Mouse (Mus musculus) MEL (cell line): ENCODE data around the gene Pkd1. TPM values are rescaled to one million over a fixed set of nuclear protein-coding genes. Genes with fewer than 3 reads are reported as not detected.

ENCODE experiments used
- DNase-seq: peaks from one replicate; pipeline ENCODE4 v3.0.0; 2011; ENCODE audit warnings: low read depth, low spot score
- H3K27ac ChIP-seq: 2 replicates; pipeline ENCODE4 v1.5.1; 2012; ENCODE audit warnings: low read depth, mild to moderate bottlenecking, control low read depth, low read length, moderate library complexity; ENCODE audit not compliant: control insufficient read depth
- H3K27me3 ChIP-seq, 2 experiments: fragments of 150-350 bp in 1 of 2; sonication (generic) in 1 of 2; 2 replicates each; pipeline ENCODE4 v1.6.1; 2012; ENCODE audit warnings: low read length in 2 of 2, mild to moderate bottlenecking in 2 of 2, improper control_type of control experiment in 1 of 2, moderate library complexity in 1 of 2; ENCODE audit not compliant: insufficient read depth in 2 of 2, control insufficient read depth in 1 of 2
- H3K36me3 ChIP-seq, 2 experiments: 2 replicates each; pipeline ENCODE4 v1.6.1; 2012 to 2014; ENCODE audit warnings: low read length in 2 of 2, improper control_type of control experiment in 1 of 2, inconsistent platforms in 1 of 2, mild to moderate bottlenecking in 1 of 2; ENCODE audit not compliant: insufficient read depth in 2 of 2, control insufficient read depth in 1 of 2
- H3K4me1 ChIP-seq, 2 experiments: fragments of 150-350 bp in 1 of 2; sonication (generic) in 1 of 2; 2 replicates each; pipeline ENCODE4 v1.6.1; 2012; ENCODE audit warnings: low read length in 2 of 2, improper control_type of control experiment in 1 of 2, mild to moderate bottlenecking in 1 of 2; ENCODE audit not compliant: insufficient read depth in 2 of 2, control insufficient read depth in 1 of 2
- H3K4me3 ChIP-seq, 2 experiments: fragments of 150-350 bp in 1 of 2; sonication (generic) in 1 of 2; 2 replicates each; pipeline ENCODE4 v1.5.1; 2012; ENCODE audit warnings: low read depth in 2 of 2, low read length in 2 of 2, mild to moderate bottlenecking in 2 of 2, moderate library complexity in 2 of 2, control low read depth in 1 of 2, improper control_type of control experiment in 1 of 2; ENCODE audit not compliant: control insufficient read depth in 1 of 2, insufficient read depth in 1 of 2
- H3K79me2 ChIP-seq: 2 replicates; pipeline ENCODE4 v1.6.1; 2012; ENCODE audit warnings: mild to moderate bottlenecking, low read length, moderate library complexity; ENCODE audit not compliant: control insufficient read depth, poor library complexity, insufficient read depth
- H3K9ac ChIP-seq: 2 replicates; pipeline ENCODE4 v1.6.1; 2012; ENCODE audit warnings: low read depth, mild to moderate bottlenecking, control low read depth, low read length, moderate library complexity; ENCODE audit not compliant: control insufficient read depth, poor library complexity, severe bottlenecking
- H3K9me3 ChIP-seq: fragments of 150-350 bp; sonication (generic); replicated peaks from 2 replicates; pipeline ENCODE4 v1.6.1; 2012; ENCODE audit warnings: mild to moderate bottlenecking, low read length, improper control_type of control experiment, moderate library complexity; ENCODE audit not compliant: insufficient read depth
- BHLHE40 ChIP-seq: IDR thresholded peaks from 2 replicates; pipeline ENCODE4 v1.6.1; 2012; ENCODE audit warnings: low read depth, mild to moderate bottlenecking, inconsistent platforms, low read length, improper control_type of control experiment, borderline replicate concordance
- CHD1 ChIP-seq: IDR thresholded peaks from 2 replicates; pipeline ENCODE4 v1.6.1; 2012; ENCODE audit warnings: low read depth, mild to moderate bottlenecking, inconsistent platforms, low read length, improper control_type of control experiment
- CHD2 ChIP-seq: IDR thresholded peaks from 2 replicates; pipeline ENCODE4 v1.6.1; 2011; ENCODE audit warnings: low read length, improper control_type of control experiment
- CTCF ChIP-seq, 3 experiments: IDR thresholded peaks in 2 of 3; conservative IDR thresholded peaks in 1 of 3; 2 replicates each; pipeline ENCODE4 v1.5.1; 2011 to 2012; ENCODE audit warnings: low read length in 3 of 3, low read depth in 2 of 3, mild to moderate bottlenecking in 2 of 3, improper control_type of control experiment in 1 of 3, inconsistent platforms in 1 of 3, mixed read lengths in 1 of 3, moderate library complexity in 1 of 3; ENCODE audit not compliant: control insufficient read depth in 1 of 3, insufficient read depth in 1 of 3, poor library complexity in 1 of 3, severe bottlenecking in 1 of 3
- E2F4 ChIP-seq: IDR thresholded peaks from 2 replicates; pipeline ENCODE4 v1.6.1; 2011; ENCODE audit warnings: low read depth, low read length, improper control_type of control experiment, borderline replicate concordance
- EP300 ChIP-seq, 2 experiments: IDR thresholded peaks; 2 replicates each; pipeline ENCODE4 v1.6.1; 2011; ENCODE audit warnings: improper control_type of control experiment in 2 of 2, low read length in 2 of 2, low read depth in 1 of 2, mild to moderate bottlenecking in 1 of 2
- GATA1 ChIP-seq: IDR thresholded peaks from 2 replicates; pipeline ENCODE4 v1.6.1; 2011; ENCODE audit warnings: low read depth, low read length, improper control_type of control experiment
- HCFC1 ChIP-seq: IDR thresholded peaks from 2 replicates; pipeline ENCODE4 v1.6.1; 2012; ENCODE audit warnings: low read depth, mild to moderate bottlenecking, inconsistent platforms, low read length, improper control_type of control experiment, moderate library complexity
- KAT2A ChIP-seq: conservative IDR thresholded peaks from 2 replicates; pipeline ENCODE4 v1.6.1; 2012; ENCODE audit warnings: low read depth, low read length, improper control_type of control experiment, inconsistent platforms
- MAFK ChIP-seq: IDR thresholded peaks from 2 replicates; pipeline ENCODE4 v1.6.1; 2011; ENCODE audit warnings: low read depth, mild to moderate bottlenecking, low read length, improper control_type of control experiment, borderline replicate concordance
- MAZ ChIP-seq: IDR thresholded peaks from 2 replicates; pipeline ENCODE4 v1.6.1; 2012; ENCODE audit warnings: low read depth, mild to moderate bottlenecking, inconsistent platforms, low read length, improper control_type of control experiment
- MXI1 ChIP-seq: IDR thresholded peaks from 2 replicates; pipeline ENCODE4 v1.6.1; 2011; ENCODE audit warnings: mild to moderate bottlenecking, low read depth, low read length, improper control_type of control experiment
- MYB ChIP-seq: IDR thresholded peaks from 2 replicates; pipeline ENCODE4 v1.6.1; 2011; ENCODE audit warnings: mild to moderate bottlenecking, low read depth, low read length, improper control_type of control experiment
- NELFE ChIP-seq: IDR thresholded peaks from 2 replicates; pipeline ENCODE4 v1.6.1; 2011; ENCODE audit warnings: low read depth, low read length, improper control_type of control experiment
- NRF1 ChIP-seq: IDR thresholded peaks from 2 replicates; pipeline ENCODE4 v1.6.1; 2014; ENCODE audit warnings: low read depth, mild to moderate bottlenecking, inconsistent platforms, low read length, improper control_type of control experiment, moderate library complexity; ENCODE audit not compliant: poor library complexity, insufficient read depth, severe bottlenecking
- POLR2A ChIP-seq, 2 experiments: IDR thresholded peaks; 2 replicates each; pipeline ENCODE4 v1.6.1; 2011 to 2012; ENCODE audit warnings: low read length in 2 of 2, mild to moderate bottlenecking in 2 of 2, control low read depth in 1 of 2, improper control_type of control experiment in 1 of 2, low read depth in 1 of 2, moderate library complexity in 1 of 2; ENCODE audit not compliant: control insufficient read depth in 1 of 2, insufficient read depth in 1 of 2, poor library complexity in 1 of 2
- POLR2AphosphoS2 ChIP-seq: IDR thresholded peaks from 2 replicates; pipeline ENCODE4 v1.6.1; 2011; ENCODE audit warnings: low read length, improper control_type of control experiment
- RCOR1 ChIP-seq: IDR thresholded peaks from 2 replicates; pipeline ENCODE4 v1.6.1; 2012; ENCODE audit warnings: low read depth, mild to moderate bottlenecking, inconsistent platforms, low read length, improper control_type of control experiment
- SMC3 ChIP-seq: IDR thresholded peaks from 2 replicates; pipeline ENCODE4 v1.6.1; 2011; ENCODE audit warnings: low read depth, low read length, improper control_type of control experiment
- TAL1 ChIP-seq: IDR thresholded peaks from 2 replicates; pipeline ENCODE4 v1.6.1; 2012; ENCODE audit warnings: mild to moderate bottlenecking, inconsistent platforms, low read length, moderate library complexity, mixed read lengths
- TBP ChIP-seq: IDR thresholded peaks from 2 replicates; pipeline ENCODE4 v1.8.0; 2011; ENCODE audit warnings: low read depth, low read length, improper control_type of control experiment
- TCF12 ChIP-seq: IDR thresholded peaks from 2 replicates; pipeline ENCODE4 v1.6.1; 2014; ENCODE audit warnings: low read depth, mild to moderate bottlenecking, inconsistent platforms, low read length, improper control_type of control experiment, moderate library complexity
- USF1 ChIP-seq: IDR thresholded peaks from 2 replicates; pipeline ENCODE4 v1.6.1; 2014; ENCODE audit warnings: low read depth, mild to moderate bottlenecking, inconsistent platforms, low read length, improper control_type of control experiment, moderate library complexity
- USF2 ChIP-seq, 2 experiments: IDR thresholded peaks; 2 replicates each; pipeline ENCODE4 v1.6.1; 2011 to 2012; ENCODE audit warnings: improper control_type of control experiment in 2 of 2, low read length in 2 of 2, borderline replicate concordance in 1 of 2, inconsistent platforms in 1 of 2, low read depth in 1 of 2, mild to moderate bottlenecking in 1 of 2; ENCODE audit not compliant: insufficient read depth in 1 of 2
- ZMIZ1 ChIP-seq: IDR thresholded peaks from 2 replicates; pipeline ENCODE4 v1.6.1; 2012; ENCODE audit warnings: low read depth, mild to moderate bottlenecking, inconsistent platforms, low read length, improper control_type of control experiment, moderate library complexity
- polyA plus RNA-seq, 2 experiments: library from polyadenylated mRNA; stranded (reverse) in 1 of 2; unstranded in 1 of 2; fragments of >175 nt in 1 of 2; fragments of >200 nt in 1 of 2; gene quantifications; 2 replicates each; pipeline versions ENCODE4 v1.2.1 to v1.2.4; 2012; ENCODE audit warnings: low replicate concordance in 2 of 2, low read depth in 1 of 2; ENCODE audit not compliant: insufficient read length in 2 of 2, insufficient read depth in 1 of 2, missing spikeins in 1 of 2
- total RNA-seq: library from RNA; depleted of rRNA; stranded (reverse); fragments of 300-350 nt; gene quantifications from 2 replicates; pipeline ENCODE4 v1.2.3, GENCODE M21; 2012

Gene Pkd1
- total and polyA plus RNA-seq, 3 experiments = 10.6 to 10.7 TPM; not detected in 1

DNA sequence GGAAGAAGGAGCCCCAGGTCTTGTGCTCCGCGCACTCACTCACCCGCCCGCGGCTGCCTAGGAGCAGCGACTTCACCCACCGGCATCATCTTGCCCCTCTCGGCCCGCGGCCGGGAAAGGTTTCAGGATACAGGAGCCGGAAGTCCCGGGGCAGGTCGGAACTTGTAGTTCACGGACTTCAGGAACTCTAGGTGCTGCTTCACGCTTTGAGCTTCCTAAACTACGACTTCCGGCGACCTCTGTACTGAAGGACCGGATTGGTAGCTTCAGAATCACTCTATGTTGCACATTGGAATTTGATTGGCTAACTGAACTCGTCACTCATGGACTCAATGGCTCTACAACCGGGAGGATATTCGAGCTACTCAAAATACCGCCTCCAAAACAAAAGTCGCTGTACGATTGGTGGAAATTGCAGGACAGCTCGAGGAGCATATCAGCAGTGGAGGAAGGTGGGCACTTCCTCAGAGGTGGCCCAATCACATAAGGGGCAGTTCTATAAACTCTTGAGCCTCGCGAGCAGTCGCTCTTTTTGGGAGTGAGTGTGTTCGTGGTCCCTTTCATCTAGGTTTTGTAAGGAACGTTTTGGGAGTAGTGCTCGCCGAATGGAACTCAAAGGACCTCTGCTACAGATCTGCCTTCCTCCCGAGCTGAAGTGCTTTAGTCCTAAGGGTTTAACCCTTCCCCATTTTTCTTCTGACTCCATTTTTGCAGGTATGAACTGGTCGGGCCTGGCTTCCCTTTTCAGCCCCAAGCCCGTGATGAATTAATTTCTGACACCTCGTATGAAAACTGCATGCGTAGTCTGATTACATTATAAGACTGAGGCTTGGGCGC, 21.7 kb upstream of the Pkd1 start, which contains the start of gene Traf7 (continued):
- TF ChIP-seq MYB (no peak), POLR2AphosphoS2 (peak; percentile 98), MAFK (no peak), TAL1 (no peak)

DNA sequence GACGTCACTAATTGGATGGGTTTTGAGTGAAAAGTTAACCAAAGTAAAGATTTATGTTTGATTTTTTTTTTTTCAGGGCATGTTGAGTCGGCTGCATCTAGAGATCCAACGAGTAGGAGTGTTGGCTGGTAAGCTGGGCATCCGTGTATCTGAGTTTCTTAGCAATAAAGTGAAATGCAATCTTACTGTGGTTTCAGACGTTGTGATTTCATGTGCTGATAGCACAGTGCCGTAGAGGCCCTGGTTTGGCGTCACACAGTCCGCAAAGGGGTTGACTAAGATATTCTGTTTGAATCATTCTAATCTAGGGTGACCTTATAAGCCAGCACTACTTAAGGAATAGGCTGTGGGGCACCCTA, 21.1 kb upstream of the Pkd1 start:
- DNase-seq = peak; percentile 58
- peak overlapping the region; percentile 81 for H3K27ac ChIP-seq
- TF ChIP-seq POLR2A (IDR thresholded peaks at IDR 0.05; ENCODE audit: control insufficient read depth in 1 of 2, insufficient read depth in 1 of 2, low read depth in 1 of 2, low read length in 2 of 2, poor library complexity in 1 of 2) (peak; percentile 30 to 32; a peak in 1 of 4 replicates), EP300 (IDR thresholded peaks at IDR 0.05; ENCODE audit: low read depth in 1 of 2, low read length in 2 of 2) (no peak), RCOR1 (peak; percentile 49), GATA1 (peak; percentile 43; the same call in 1 of the 2 replicates), POLR2AphosphoS2 (0 out of 2 replicates have a peak, but pooled peaks have one; percentile 2), HCFC1 (no peak), CHD1 (peak; percentile 86; the same call in 1 of the 2 replicates), CHD2 (no peak), NRF1 (no peak), MXI1 (peak; percentile 7; the same call in 1 of the 2 replicates), E2F4 (no peak)
- H3K4me1 ChIP-seq = peaks cover 0 to 8% of the 10 kb centered on the region in 2 experiments; a peak in 1 of 4 replicates
- H3K79me2 ChIP-seq = peaks cover 44% of the 10 kb centered on the region
- H3K27me3 ChIP-seq = no peaks in the 10 kb centered on the region
- peak overlapping the region; percentile 76 for H3K9ac ChIP-seq
- peak overlapping the region; percentile 54 to 71 for H3K4me3 ChIP-seq
- H3K9me3 ChIP-seq = no peaks in the 10 kb centered on the region
- peaks cover 0 to 10% of the 10 kb centered on the region in 2 experiments; a peak in 3 of 4 replicates for H3K36me3 ChIP-seq

DNA sequence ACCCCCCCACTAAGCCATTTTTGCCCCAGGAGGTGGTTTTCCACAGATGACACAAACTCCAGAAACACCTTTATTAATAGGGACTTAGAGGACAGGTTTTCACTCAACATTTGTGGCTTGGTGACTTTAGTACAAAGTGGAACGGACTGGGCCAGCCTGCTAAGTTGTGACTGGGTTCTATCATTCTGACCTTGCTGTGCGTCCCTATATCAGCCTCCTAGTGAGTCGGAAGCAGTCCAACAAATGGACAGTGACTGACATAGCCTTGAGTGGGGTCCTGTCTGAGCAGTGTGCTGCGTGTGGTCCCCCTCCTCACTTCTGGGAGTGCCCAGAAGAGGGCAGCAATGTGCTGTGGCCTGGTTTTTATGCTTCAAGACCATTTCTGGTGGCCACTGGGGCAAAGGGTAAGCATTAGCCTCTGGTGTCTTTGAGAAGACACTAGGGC, 20.6 kb upstream of the Pkd1 start:
- no peaks in the 10 kb centered on the region for H3K27me3 ChIP-seq

More for the DNA sequence above, 20.6 kb upstream of the Pkd1 start:
- peaks cover 44% of the 10 kb centered on the region for H3K79me2 ChIP-seq
- no peaks in the 10 kb centered on the region for H3K9me3 ChIP-seq
- DNase-seq = peak; percentile 72
- H3K4me1 ChIP-seq = peaks cover 0 to 8% of the 10 kb centered on the region in 2 experiments; a peak in 1 of 4 replicates
- peaks cover 0 to 10% of the 10 kb centered on the region in 2 experiments; a peak in 3 of 4 replicates for H3K36me3 ChIP-seq
- TF ChIP-seq SMC3 (no peak), MAZ (no peak), ZMIZ1 (no peak; the same call in 1 of the 2 replicates), TAL1 (no peak), NELFE (no peak), E2F4 (no peak), USF2 (IDR thresholded peaks at IDR 0.05; ENCODE audit: borderline replicate concordance in 1 of 2, insufficient read depth in 1 of 2, low read depth in 1 of 2, low read length in 2 of 2) (no peak), KAT2A (no peak), POLR2A (IDR thresholded peaks at IDR 0.05; ENCODE audit: control insufficient read depth in 1 of 2, insufficient read depth in 1 of 2, low read depth in 1 of 2, low read length in 2 of 2, poor library complexity in 1 of 2) (peak in 1 of 2 experiments; percentile 49; a peak in 2 of 4 replicates), TBP (no peak), TCF12 (no peak), POLR2AphosphoS2 (peak; percentile 16; the same call in 1 of the 2 replicates), MYB (no peak), MAFK (no peak), BHLHE40 (no peak), CTCF (IDR thresholded peaks at IDR 0.05 in 2 of 3, conservative IDR thresholded peaks at IDR 0.05 in 1 of 3; ENCODE audit: control insufficient read depth in 1 of 3, insufficient read depth in 1 of 3, low read depth in 2 of 3, low read length in 3 of 3, poor library complexity in 1 of 3, severe bottlenecking in 1 of 3) (peak; percentile 32 to 57 (median 42)), USF1 (no peak)
- peak overlapping the region; percentile 81 for H3K27ac ChIP-seq
- peak overlapping the region; percentile 54 to 71 for H3K4me3 ChIP-seq
- peak overlapping the region; percentile 76 for H3K9ac ChIP-seq
